Mouse (Mus musculus) heart, adult 2 months (tissue): ENCODE measurements around the gene Spag8.

Experiments
- CTCF ChIP-seq: fragments of 200-600 bp; IDR thresholded peaks from 2 replicates; pipeline ENCODE4 v1.8.1; 2022; ENCODE audit warnings: antibody characterized with exemption, mild to moderate bottlenecking, moderate library complexity
- EP300 ChIP-seq: fragments of 200-500 bp; IDR thresholded peaks from 2 replicates; pipeline ENCODE4 v1.6.1; 2011; ENCODE audit warnings: low read depth, low read length, control low read depth; ENCODE audit not compliant: insufficient read depth
- POLR2A ChIP-seq: fragments of 200-500 bp; IDR thresholded peaks from 2 replicates; pipeline ENCODE4 v1.6.1; 2011; ENCODE audit warnings: mild to moderate bottlenecking, low read depth, low read length, control low read depth; ENCODE audit not compliant: insufficient read depth

DNA sequence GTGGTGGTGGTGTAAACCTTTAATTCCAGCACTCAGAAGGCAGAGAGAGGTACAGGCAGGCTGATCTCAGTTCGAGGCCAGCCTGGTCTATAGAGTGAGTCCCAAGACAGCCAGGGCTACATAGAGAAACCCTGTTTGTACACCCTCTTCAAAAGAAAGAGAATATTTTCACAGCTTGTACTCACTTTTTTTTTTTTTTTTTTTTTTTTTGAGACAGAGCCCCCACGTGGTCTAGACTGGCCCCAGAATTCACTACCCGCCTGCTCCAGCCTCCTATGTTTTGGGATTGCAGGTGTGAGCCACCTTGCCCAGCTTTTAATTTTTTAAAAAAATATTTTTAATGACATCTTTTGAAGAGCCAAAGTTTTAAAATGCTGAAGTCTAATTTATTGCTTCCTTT is 49.3 kb downstream of the Spag8 start:
- no peak for TF ChIP-seq POLR2A
- TF ChIP-seq CTCF, result no peak
- no peak for TF ChIP-seq EP300
